Mouse (Mus musculus) layer of hippocampus, adult 18-20 months (tissue): ENCODE measurements at regions not wholly inside any gene's neighbourhood (a gene's known extent, or its start where the extent isn't known, plus 50 kb on each side); places are given as distances from the start of the nearest gene placed in this dataset.
A peak's percentile ranks its signal among the peaks of the same experiment; 100 is the strongest.

Experiments used
- DNase-seq, 2 experiments: peaks; one replicate each; pipeline ENCODE4 v3.0.0; 2022; ENCODE audit warnings: low spot score in 2 of 2

DNA sequence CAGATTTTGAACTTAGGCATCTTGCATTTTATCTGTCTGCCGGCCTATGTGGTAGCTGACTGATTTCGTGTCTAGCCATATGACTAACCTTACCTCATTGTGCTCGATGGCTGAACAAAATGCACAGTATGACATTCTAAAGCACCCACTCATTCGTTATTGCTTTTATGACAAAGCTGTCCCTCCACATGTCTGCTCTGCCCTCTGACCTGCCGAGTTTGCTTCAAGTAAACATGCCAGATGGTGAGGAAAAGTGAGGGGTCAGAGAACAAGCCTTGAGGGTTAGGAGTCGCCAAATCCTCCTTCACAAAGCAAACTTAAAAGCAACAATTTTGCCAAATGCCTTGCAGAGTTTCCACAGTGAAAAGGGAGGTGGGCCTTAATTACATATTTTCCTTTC lies 196.0 kb upstream of the Elavl2 start:
- DNase-seq = no peak

DNA sequence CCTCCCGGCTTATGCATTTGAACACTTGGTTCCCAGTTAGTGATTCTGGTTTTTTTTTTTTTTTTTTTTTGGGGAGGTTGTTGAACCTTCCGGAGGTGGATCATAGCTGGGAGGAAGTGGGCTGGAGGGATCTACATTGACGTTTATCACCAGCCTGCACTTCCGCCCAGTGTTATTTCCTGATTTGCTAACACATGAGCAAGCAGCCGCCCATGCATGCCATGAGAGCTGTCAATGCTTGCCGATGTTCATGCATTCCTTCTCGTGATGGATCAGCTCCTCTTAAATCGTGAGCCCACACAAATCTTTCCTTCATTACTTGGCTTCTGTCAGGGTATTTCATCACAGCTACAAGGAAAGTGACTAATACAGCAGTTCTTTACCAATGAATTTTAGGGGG lies 195.2 kb upstream of the Elavl2 start:
- peak in 1 of 2 experiments; percentile 16 for DNase-seq

GRCm38 (mm10) chr4:91589779-91590178 lies 189.2 kb upstream of the Elavl2 start:
- peak; percentile 17 to 62 for DNase-seq

- DNase-seq = no peak
These were observed 187.0 kb upstream of the Elavl2 start for GRCm38 (mm10) chr4:91587541-91588059.

GRCm38 (mm10) chr4:91583035-91583434 lies 182.4 kb upstream of the Elavl2 start:
- DNase-seq = no peak

- no peak for DNase-seq
These were observed 156.9 kb upstream of the Elavl2 start for GRCm38 (mm10) chr4:91557452-91557851.

- no peak for DNase-seq
These were observed 156.4 kb upstream of the Elavl2 start for GRCm38 (mm10) chr4:91556959-91557358.

DNA sequence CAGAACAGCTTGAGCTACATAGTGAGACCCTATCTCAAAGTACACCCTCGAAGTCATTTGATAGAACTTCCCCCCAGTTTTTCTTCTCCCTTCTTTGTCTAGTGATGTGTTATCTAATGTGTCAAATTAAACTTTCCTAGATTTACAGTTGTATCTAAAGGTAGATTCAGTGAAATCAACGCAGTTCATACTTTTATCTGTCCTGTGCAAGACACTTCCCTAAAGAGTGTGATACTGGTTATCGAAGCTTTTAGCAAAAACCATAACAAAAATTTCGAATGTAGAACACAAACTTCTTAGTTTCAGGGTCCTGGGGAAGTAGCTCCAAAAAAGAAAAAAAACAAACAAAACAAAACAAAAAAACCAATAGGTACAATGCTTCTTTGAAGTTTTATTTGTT lies 123.8 kb upstream of the Elavl2 start:
- DNase-seq = no peak

DNA sequence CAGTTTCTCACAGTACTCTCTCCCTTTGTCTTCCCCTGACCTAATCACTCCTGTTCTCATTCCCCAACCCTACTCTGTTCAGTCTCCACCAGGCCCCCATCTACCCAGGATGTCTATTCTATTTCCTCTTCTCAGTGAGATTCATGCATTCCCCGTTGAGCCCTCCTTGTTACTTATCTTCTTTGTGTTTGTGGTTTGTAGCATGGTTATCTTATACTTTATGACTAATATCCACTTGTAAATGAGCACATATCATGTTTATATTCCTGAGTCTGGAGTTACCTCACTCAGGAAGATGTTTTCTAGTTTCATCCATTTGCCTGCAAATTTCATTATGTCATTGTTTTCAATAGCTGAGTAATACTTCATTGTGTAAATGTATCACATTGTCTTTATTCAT lies 111.0 kb upstream of the Elavl2 start:
- DNase-seq = no peak

DNA sequence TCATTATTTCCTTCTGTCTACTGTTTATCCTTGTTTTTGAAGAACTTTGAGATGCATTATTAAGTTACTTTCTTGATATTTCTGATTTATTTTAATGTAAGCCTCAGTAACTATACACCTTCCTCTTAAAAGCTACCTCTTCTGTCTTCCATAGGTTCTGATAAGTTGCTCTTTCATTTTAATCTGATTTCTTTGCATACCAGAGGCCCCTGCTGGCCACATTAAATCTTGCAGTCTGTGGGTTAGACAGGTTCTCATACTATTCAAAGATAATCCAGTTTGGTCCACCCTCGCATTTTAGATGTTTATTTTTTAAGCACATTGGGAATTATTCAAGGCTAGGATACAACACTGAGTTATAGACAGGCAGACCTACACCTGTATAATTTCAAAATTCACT lies 109.4 kb upstream of the Elavl2 start:
- DNase-seq = peak in 1 of 2 experiments; percentile 2

- no peak for DNase-seq
These were observed 102.7 kb upstream of the Elavl2 start for GRCm38 (mm10) chr4:91503273-91503672.

DNA sequence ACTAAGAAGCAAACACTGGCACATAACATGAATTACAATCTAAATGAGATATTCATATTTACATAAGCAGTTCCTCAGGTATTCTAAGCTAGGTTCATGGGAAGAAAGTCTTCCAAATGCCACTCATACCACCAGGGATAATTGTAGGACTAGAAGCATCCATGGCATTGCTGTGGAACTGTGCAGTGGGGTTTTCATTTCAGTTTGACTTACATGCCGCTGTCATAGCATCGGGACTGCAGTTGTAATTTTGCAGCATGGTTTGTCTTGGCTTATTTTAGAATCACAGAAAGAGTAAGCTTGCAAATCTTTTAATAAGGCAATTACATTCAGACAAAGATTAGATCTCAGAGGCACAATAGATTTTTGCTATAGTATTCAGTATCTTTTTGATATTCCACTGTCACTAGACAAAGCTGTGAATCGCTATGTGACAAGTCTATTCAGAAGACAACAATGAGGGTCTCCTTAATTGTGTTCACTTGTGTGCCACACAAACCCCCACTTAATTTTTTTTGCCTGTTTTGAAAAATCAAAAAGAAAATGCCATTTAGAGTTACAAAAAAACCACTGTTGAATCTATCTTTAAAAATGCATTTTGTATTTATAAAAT lies 81.4 kb upstream of the Elavl2 start:
- peak in 1 of 2 experiments; percentile 3 for DNase-seq
